Mouse (Mus musculus) right cerebral cortex, postnatal 10 days (tissue): Measurements from ENCODE around the gene Gm20388.
A peak's percentile ranks its signal among the peaks of the same experiment; 100 is the strongest.
"Not testable (repeated sequence)": the region's sequence is repeated elsewhere in the genome, so short reads cannot be mapped to it uniquely, and the experiment has no call there.

Source experiments
- DNase-seq, 2 experiments: peaks; one replicate each; pipeline ENCODE4 v3.0.0; 2021; ENCODE audit warnings: low spot score in 2 of 2

Gm20388 gene

GRCm38 (mm10) chr8:123239398-123239797 lies 3328.8 kb downstream of the Gm20388 start:
- no peak for DNase-seq

- DNase-seq: no peak
Observed at GRCm38 (mm10) chr8:123242107-123242923, 3331.7 kb downstream of the Gm20388 start.

- DNase-seq: no peak
Observed at GRCm38 (mm10) chr8:123243053-123243452, 3332.4 kb downstream of the Gm20388 start.

GRCm38 (mm10) chr8:123244382-123244781 lies 3333.7 kb downstream of the Gm20388 start:
- no peak for DNase-seq

- no peak for DNase-seq
Observed at GRCm38 (mm10) chr8:123245543-123245942, 3334.9 kb downstream of the Gm20388 start.

- no peak for DNase-seq
Observed at GRCm38 (mm10) chr8:123247748-123248147, 3337.1 kb downstream of the Gm20388 start.

GRCm38 (mm10) chr8:123248596-123248995 lies 3338.0 kb downstream of the Gm20388 start:
- no peak for DNase-seq

- no peak for DNase-seq
Observed at GRCm38 (mm10) chr8:123250940-123251339, 3340.3 kb downstream of the Gm20388 start.

- DNase-seq: no peak
Observed at GRCm38 (mm10) chr8:123252925-123253324, 3342.3 kb downstream of the Gm20388 start.

- DNase-seq: peak in 1 of 2 experiments; percentile 61
Observed at GRCm38 (mm10) chr8:123253451-123254098, 3342.9 kb downstream of the Gm20388 start.

GRCm38 (mm10) chr8:123254099-123254885 lies 3343.7 kb downstream of the Gm20388 start, which contains the start of the genes Zfp276 and Vps9d1:
TSS of gene Zfp276 (plus strand) at chr8:123254195.
TSS of gene Vps9d1 (minus strand) at chr8:123254348.
- DNase-seq: peak; percentile 84 to 92

- no peak for DNase-seq
Observed at GRCm38 (mm10) chr8:123255170-123255569, 3344.5 kb downstream of the Gm20388 start.

- peak in 1 of 2 experiments; percentile 64 for DNase-seq
Observed at GRCm38 (mm10) chr8:123257114-123257513, 3346.5 kb downstream of the Gm20388 start.

GRCm38 (mm10) chr8:123257593-123257992 lies 3347.0 kb downstream of the Gm20388 start:
- DNase-seq: not testable (repeated sequence)

- no peak for DNase-seq
Observed at GRCm38 (mm10) chr8:123267926-123268656, 3357.4 kb downstream of the Gm20388 start.

GRCm38 (mm10) chr8:123271147-123271546 lies 3360.5 kb downstream of the Gm20388 start:
- no peak for DNase-seq

- DNase-seq: no peak
Observed at GRCm38 (mm10) chr8:123271901-123272300, 3361.3 kb downstream of the Gm20388 start.

- DNase-seq: no peak
Observed at GRCm38 (mm10) chr8:123274447-123274846, 3363.8 kb downstream of the Gm20388 start.

- DNase-seq: no peak
Observed at GRCm38 (mm10) chr8:123275096-123275495, 3364.5 kb downstream of the Gm20388 start.

- no peak for DNase-seq
Observed at GRCm38 (mm10) chr8:123278445-123278844, 3367.8 kb downstream of the Gm20388 start.

- DNase-seq: no peak
Observed at GRCm38 (mm10) chr8:123279828-123280227, 3369.2 kb downstream of the Gm20388 start.
